Mouse (Mus musculus) cerebellum, adult 2 months (tissue): ENCODE results near the gene Pitpnm2. TPM values are rescaled to one million over a fixed set of nuclear protein-coding genes. Genes with fewer than 3 reads are reported as not detected.
A peak's percentile ranks its signal among the peaks of the same experiment; 100 is the strongest.

ENCODE experiments used
- DNase-seq, 2 experiments: peaks; one replicate each; pipeline ENCODE4 v3.0.0; 2021
- H3K27ac ChIP-seq: fragments of 200-500 bp; 2 replicates; pipeline ENCODE4 v1.5.1; 2012; ENCODE audit warnings: low read length, control low read depth, inconsistent platforms; ENCODE audit not compliant: insufficient read depth
- H3K27me3 ChIP-seq: fragments of 200-500 bp; 2 replicates; pipeline ENCODE4 v1.6.1; 2012; ENCODE audit warnings: inconsistent platforms, mild to moderate bottlenecking, low read length, moderate library complexity; ENCODE audit not compliant: control insufficient read depth, insufficient read depth
- H3K4me1 ChIP-seq: fragments of 200-500 bp; 2 replicates; pipeline ENCODE4 v1.6.1; 2011; ENCODE audit warnings: low read length; ENCODE audit not compliant: control insufficient read depth, insufficient read depth
- H3K4me3 ChIP-seq: fragments of 200-500 bp; replicated peaks from 2 replicates; pipeline ENCODE3; 2011; ENCODE audit warnings: mild to moderate bottlenecking, low read depth, low read length, control low read depth; ENCODE audit not compliant: insufficient read depth
- CTCF ChIP-seq: fragments of 200-500 bp; IDR thresholded peaks from 2 replicates; pipeline ENCODE4 v1.5.1; 2011; ENCODE audit warnings: low read depth, mild to moderate bottlenecking, control low read depth, low read length, moderate library complexity, borderline replicate concordance; ENCODE audit not compliant: insufficient read depth
- POLR2A ChIP-seq: fragments of 200-500 bp; IDR thresholded peaks from 2 replicates; pipeline ENCODE4 v1.6.1; 2011; ENCODE audit warnings: low read length, control low read depth, borderline replicate concordance; ENCODE audit not compliant: insufficient read depth
- WGBS: fragments of 180-500 bp; shearing (Covaris S2); methylation state at CpG from one replicate; pipeline ENCODE4 v1.1.7; 2018; 5-methylcytosine and 5-hydroxymethylcytosine counted together
- polyA plus RNA-seq: library from polyadenylated mRNA; depleted of rRNA; stranded (reverse); fragments of >200 nt; gene quantifications from 2 replicates; pipeline ENCODE4 v1.2.3, GENCODE M21; 2012

Gene Pitpnm2
- polyA plus RNA-seq, 1 experiment = 54.2 TPM

DNA sequence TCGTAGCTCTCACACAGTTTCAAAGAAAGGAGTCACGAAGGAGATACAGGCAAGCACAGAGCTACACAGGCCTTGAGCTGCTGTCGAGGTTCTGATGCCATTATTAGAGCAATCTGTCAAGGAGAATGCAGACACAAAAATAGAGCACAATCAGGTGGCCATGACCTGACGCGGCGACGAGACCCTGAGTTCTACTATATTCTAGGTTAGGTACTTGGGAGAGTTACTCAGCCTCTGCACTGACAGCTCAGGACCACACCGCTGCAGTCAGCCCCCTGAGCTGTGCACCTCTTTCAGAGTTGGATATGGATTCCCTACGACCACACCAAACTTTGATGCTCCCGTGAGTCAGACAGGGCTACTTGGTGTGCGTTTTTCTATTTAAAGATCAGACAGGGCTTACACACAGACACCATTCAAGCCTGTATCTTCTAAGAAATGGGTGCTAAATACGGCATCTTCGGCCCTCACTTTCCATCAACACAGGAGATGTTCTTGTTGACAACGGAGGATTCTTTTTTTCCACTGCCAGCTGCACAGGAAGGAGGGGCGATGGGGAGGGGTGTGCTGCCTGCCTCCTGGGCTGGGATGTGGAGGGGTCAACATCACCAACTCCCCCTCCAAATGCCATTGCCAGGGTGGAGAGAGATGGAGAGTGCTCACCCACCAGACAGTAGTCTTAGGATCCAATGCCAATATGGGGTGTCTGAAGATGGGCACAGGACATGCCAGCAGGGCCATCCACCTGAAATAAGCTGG is 63.7 kb downstream of the Pitpnm2 start:
- WGBS = 54% methylated on average over 15 of the region's 15 CpGs
- H3K4me1 ChIP-seq = peaks cover 59% of the 10 kb centered on the region
- H3K4me3 ChIP-seq = peak overlapping the region; percentile 35
- peak overlapping the region; percentile 93 for H3K27ac ChIP-seq
- no peaks in the 10 kb centered on the region for H3K27me3 ChIP-seq
- no peak for TF ChIP-seq CTCF
- no peak for TF ChIP-seq POLR2A
- DNase-seq = no peak

DNA sequence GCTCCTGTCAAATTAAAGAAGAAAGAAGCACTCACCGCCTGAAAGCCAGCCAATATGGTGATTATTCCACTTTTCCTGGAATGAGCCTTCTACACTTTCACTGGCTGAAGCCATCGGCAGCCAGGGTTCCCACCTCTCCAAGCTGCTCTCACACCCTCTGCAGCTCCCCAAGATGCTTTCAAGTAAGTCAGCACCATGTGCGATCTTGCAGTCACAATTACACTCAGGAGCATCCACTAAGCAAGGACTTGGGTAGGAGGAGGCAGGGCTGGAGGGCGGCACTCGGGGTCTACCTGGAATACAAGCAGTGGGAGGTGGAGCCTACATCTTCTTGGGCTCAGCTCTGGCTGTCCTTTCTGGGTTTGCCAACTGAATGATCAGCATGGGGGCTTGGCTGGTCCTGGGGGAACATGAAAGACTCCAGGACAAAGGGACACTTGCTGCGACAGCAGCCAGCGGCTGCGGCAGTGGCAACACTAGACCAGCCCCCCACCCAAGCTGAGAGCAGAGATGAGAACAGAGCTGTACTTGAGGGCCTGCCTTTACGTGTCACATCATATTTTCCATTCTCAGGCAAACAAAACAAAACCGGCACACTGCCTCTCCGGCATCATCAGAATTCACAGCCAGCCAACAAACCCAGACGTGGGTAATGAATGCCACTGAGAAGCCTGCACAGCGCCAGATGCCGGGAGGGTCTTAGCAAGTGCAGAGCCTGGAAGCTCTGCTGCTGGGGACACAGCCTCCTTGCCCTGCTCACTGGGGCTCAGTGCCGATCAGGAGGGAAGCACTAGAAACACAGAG is 64.5 kb downstream of the Pitpnm2 start:
- H3K4me1 ChIP-seq = peaks cover 62% of the 10 kb centered on the region
- H3K4me3 ChIP-seq = peak overlapping the region; percentile 35
- TF ChIP-seq CTCF (no peak), POLR2A (no peak)
- H3K27me3 ChIP-seq = no peaks in the 10 kb centered on the region
- peak overlapping the region; percentile 20 for H3K27ac ChIP-seq
- DNase-seq = no peak
- 32% methylated on average over 15 of the region's 15 CpGs for WGBS

DNA sequence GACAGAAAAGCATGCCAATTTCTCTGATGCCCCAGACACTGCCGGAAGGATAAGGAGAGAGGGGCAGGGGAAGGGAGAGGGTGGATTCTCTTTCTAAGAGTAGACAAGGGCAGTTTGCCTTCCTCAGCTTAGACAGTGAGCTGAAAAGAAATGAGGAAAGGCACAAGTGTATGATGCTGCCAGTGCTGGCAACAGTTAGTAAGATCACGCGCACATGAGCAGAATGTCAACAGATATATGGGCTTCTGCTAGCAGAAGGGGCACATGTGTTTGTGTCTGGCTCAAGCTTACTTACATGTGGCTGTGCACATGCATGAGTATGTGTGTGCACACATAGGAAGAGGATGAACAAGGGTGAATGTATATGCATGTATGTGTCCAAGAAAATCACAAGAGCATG is 65.4 kb downstream of the Pitpnm2 start:
- H3K4me1 ChIP-seq = peaks cover 54% of the 10 kb centered on the region
- H3K27me3 ChIP-seq = no peaks in the 10 kb centered on the region
- 37% methylated on average over 3 of the region's 3 CpGs for WGBS
- no peak overlapping the region for H3K27ac ChIP-seq
- no peak overlapping the region for H3K4me3 ChIP-seq
- TF ChIP-seq POLR2A (no peak), CTCF (no peak)
- no peak for DNase-seq

DNA sequence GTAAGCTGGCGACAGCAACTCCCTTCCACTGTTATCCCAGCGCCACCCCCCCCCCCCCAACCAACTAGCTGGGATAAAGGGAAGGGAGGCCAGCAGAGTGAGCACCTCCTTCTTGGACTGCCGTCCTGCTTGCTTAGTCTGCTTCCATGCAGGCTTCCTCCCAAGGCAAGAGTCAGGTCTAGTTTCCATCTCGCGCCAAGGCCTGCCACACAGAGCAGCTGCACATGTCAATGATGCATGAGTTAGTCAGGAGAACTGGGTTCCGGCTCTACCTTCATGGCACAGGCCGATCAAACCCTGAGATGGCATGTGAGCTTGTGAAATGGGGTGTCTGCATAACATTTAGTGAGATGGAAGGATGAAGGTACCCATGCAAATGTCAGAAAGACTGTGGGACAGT is 66.9 kb downstream of the Pitpnm2 start:
- Histone ChIP-seq H3K4me3 (no peak overlapping the region), H3K27me3 (no peaks in the 10 kb centered on the region), H3K4me1 (peaks cover 56% of the 10 kb centered on the region), H3K27ac (no peak overlapping the region)
- no peak for DNase-seq
- no peak for TF ChIP-seq POLR2A
- TF ChIP-seq CTCF = no peak
- whole genome bisulfite sequencing = 55% methylated on average over 7 of the region's 7 CpGs

DNA sequence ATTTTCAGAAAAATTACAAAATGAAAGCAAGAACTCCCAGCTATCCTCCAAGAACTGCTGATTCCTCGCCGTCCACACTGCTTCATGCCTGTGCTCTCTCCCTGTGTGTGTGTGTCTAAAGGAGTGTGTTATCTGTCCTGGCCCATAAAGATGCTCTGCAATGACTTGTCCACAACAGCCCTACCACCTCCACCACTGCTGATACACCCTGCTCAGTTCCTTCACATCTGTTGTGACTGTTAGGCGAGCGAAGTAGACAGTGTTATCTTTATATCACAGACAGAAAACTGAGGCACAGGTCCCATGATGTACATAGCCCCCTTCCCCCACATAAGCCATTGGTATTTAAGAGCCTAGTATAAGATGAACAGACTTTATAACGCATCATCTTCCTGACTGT is 67.5 kb downstream of the Pitpnm2 start:
- DNase-seq = no peak
- Histone ChIP-seq H3K4me3 (no peak overlapping the region), H3K27me3 (no peaks in the 10 kb centered on the region), H3K27ac (no peak overlapping the region), H3K4me1 (peaks cover 51% of the 10 kb centered on the region)
- TF ChIP-seq POLR2A (no peak), CTCF (no peak)
- WGBS = 94% methylated on average over 5 of the region's 5 CpGs

DNA sequence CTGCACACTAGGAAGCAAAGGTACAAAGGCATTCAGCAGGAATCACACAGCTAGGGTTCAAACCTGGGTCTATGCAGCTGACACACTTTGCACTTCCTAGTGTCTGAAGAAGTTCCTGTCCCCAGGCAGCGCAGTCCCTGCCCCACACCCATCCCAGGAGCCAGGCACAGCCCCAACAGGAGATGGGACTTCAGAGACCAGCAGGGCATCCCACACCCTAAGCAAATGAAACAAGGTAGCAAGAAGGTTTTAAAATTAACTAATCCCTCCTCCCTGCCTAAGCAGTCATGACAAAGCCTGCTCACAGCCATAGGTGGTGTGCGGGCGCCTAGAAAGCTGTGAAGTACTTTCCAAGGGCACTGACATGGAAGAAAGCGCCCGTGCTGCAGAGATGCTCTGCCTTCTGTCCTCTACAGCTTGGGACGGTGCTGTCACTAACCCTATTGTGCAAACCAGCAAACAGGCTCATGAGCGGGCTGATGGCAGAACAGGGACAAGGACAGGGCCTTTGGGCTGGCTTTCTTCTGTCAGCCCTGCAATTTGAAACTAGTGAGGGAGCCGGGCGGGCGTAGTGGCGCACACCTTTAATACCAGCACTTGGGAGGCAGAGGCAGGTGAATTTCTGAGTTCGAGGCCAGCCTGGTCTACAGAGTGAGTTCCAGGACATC is 68.9 kb downstream of the Pitpnm2 start:
- TF ChIP-seq CTCF (no peak), POLR2A (no peak)
- H3K4me3 ChIP-seq = no peak overlapping the region
- WGBS = 78% methylated on average over 12 of the region's 12 CpGs
- no peaks in the 10 kb centered on the region for H3K27me3 ChIP-seq
- no peak overlapping the region for H3K27ac ChIP-seq
- H3K4me1 ChIP-seq = peaks cover 45% of the 10 kb centered on the region
- DNase-seq = no peak

DNA sequence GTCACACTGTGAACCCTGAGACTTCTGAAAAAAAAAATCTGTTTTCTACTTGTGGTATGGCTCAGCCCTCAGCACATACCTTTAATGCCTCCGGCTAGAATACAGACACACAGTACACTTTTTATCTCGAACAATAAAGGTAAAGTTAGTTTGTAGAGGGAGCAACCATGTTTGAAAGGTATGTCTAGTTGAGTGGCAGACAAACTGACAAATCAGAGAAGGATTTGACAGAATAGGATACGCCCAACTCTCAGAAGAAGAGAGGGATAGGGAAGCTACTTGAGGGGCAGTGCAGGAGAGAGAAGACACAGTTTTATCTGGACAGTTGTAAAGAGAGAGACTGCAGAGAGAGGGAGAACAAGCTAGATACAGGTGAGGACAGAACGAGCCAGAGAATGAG is 70.1 kb downstream of the Pitpnm2 start:
- H3K27ac ChIP-seq = no peak overlapping the region
- H3K27me3 ChIP-seq = no peaks in the 10 kb centered on the region
- no peak overlapping the region for H3K4me3 ChIP-seq
- peaks cover 45% of the 10 kb centered on the region for H3K4me1 ChIP-seq
- DNase-seq = no peak
- WGBS = 95% methylated on average over 4 of the region's 4 CpGs
- TF ChIP-seq POLR2A (no peak), CTCF (no peak)
